ENCODE assay signal across 8 mouse cellular contexts in genomic region chr9:106199535-106200272, GRCm38 (mm10). TPM values are rescaled to one million over a fixed set of nuclear protein-coding genes. Genes with fewer than 3 reads are reported as not detected.
DNase-seq lines count a peak whose midpoint lies in the region; ATAC-seq and TF ChIP-seq lines count a peak whose summit lies in the region.

TSS of gene Ppm1m (minus strand) at chr9:106199746.

- H3K4me2 ChIP-seq in heart, embryonic 14.5 days (ENCODE audit: low read length) = peak within 1 kb of the TSS; percentile 64
- peak within 1 kb of the TSS; percentile 65 for H3K4me2 ChIP-seq in neural tube, embryonic 13.5 days

- peaks cover 13% of the 10 kb centered on the region for H3K4me1 ChIP-seq in lung, adult 2 months (ENCODE audit: control insufficient read depth, insufficient read depth, low read length)
- peaks cover 30% of the 10 kb centered on the region for H3K4me1 ChIP-seq in bone marrow macrophage, adult 2 months (ENCODE audit: control insufficient read depth, insufficient read depth, low read length)
- H3K4me1 ChIP-seq in heart, embryonic 14.5 days (ENCODE audit: control insufficient read depth in 2 of 2, insufficient read depth in 2 of 2, low read length in 2 of 2) = peaks cover 17 to 27% of the 10 kb centered on the region in 2 experiments
- H3K4me1 ChIP-seq in neural tube, embryonic 13.5 days (replicated peaks) = peaks cover 43% of the 10 kb centered on the region

- TF ChIP-seq POLR2A in lung, adult 2 months (IDR thresholded peaks at IDR 0.05; ENCODE audit: borderline replicate concordance, extremely low read depth, low read depth, low read length) = no peak
- TF ChIP-seq POLR2A in bone marrow macrophage, adult 2 months (IDR thresholded peaks at IDR 0.05; ENCODE audit: borderline replicate concordance, low read depth, low read length) = no peak

- no peaks in the 10 kb centered on the region for H3K27me3 ChIP-seq in heart, embryonic 14.5 days (ENCODE audit: control insufficient read depth, insufficient read depth, low read length)
- H3K27me3 ChIP-seq in neural tube, embryonic 13.5 days = no peaks in the 10 kb centered on the region

- DNase-seq in lung, adult 2 months = no peak
- DNase-seq in lung, postnatal 36 days = no peak
- no peak for DNase-seq in left cerebral cortex, postnatal 25 days (ENCODE audit: low spot score in 2 of 2)
- no peak for DNase-seq in retina, postnatal 1 day
- DNase-seq in spleen, adult 18-20 months = no peak

- peak within 1 kb of the TSS; percentile 70 for H3K9ac ChIP-seq in heart, embryonic 14.5 days (ENCODE audit: low read length)
- peak within 1 kb of the TSS; percentile 78 for H3K9ac ChIP-seq in neural tube, embryonic 13.5 days

- peak within 1 kb of the TSS; percentile 81 for H3K4me3 ChIP-seq in lung, adult 2 months (replicated peaks; ENCODE audit: extremely low read depth, low read depth, low read length)
- peak within 1 kb of the TSS; percentile 61 for H3K4me3 ChIP-seq in bone marrow macrophage, adult 2 months (ENCODE audit: insufficient read depth, low read length)
- H3K4me3 ChIP-seq in heart, embryonic 14.5 days (ENCODE audit: control insufficient read depth in 1 of 2, insufficient read depth in 1 of 2, low read depth in 1 of 2, low read length in 2 of 2) = peak within 1 kb of the TSS; percentile 60 to 78
- H3K4me3 ChIP-seq in neural tube, embryonic 13.5 days = peak within 1 kb of the TSS; percentile 53

- peak within 1 kb of the TSS; percentile 72 for H3K27ac ChIP-seq in bone marrow macrophage, adult 2 months (ENCODE audit: insufficient read depth, low read depth, low read length)
- peak within 1 kb of the TSS; percentile 31 to 48; a peak in 3 of 4 replicates for H3K27ac ChIP-seq in heart, embryonic 14.5 days (replicated peaks in 1 of 2; ENCODE audit: control insufficient read depth in 1 of 2, insufficient read depth in 1 of 2, low read depth in 2 of 2, low read length in 2 of 2)
- H3K27ac ChIP-seq in neural tube, embryonic 13.5 days (replicated peaks) = no peak within 1 kb of the TSS

- no peak for TF ChIP-seq CTCF in lung, adult 2 months (IDR thresholded peaks at IDR 0.05; ENCODE audit: insufficient read depth, low read length)
- no peak for TF ChIP-seq CTCF in bone marrow macrophage, adult 2 months (IDR thresholded peaks at IDR 0.05; ENCODE audit: low read depth, low read length)

- 53% methylated on average over 18 of the region's 18 CpGs for WGBS in lung, adult 2 months
- 42% methylated on average over 18 of the region's 18 CpGs for WGBS in heart, embryonic 14.5 days
- 42% methylated on average over 18 of the region's 18 CpGs for WGBS in neural tube, embryonic 13.5 days

- intact Hi-C loops in left cerebral cortex, postnatal 25 days (cut with DNase I) = no loop called here

- H3K36me3 ChIP-seq in heart, embryonic 14.5 days (ENCODE audit: control insufficient read depth, insufficient read depth, low read length) = peaks cover 22% of the 10 kb centered on the region
- H3K36me3 ChIP-seq in neural tube, embryonic 13.5 days = no peaks in the 10 kb centered on the region; the same call in 1 of the 2 replicates

- no peaks in the 10 kb centered on the region for H3K9me3 ChIP-seq in heart, embryonic 14.5 days (ENCODE audit: control insufficient read depth, low read length)
- H3K9me3 ChIP-seq in neural tube, embryonic 13.5 days = no peaks in the 10 kb centered on the region

- ATAC-seq in heart, embryonic 14.5 days (ENCODE audit: insufficient number of reproducible peaks, insufficient read depth, low FRiP score, low read depth) = no peak
- no peak; the same call in 1 of the 2 replicates for ATAC-seq in neural tube, embryonic 13.5 days (ENCODE audit: low read depth)

RNA-seq across cellular contexts. Expression of gene Ppm1m, which starts in this region (rescaled TPM):
- 60.7 and 67.3 TPM in 2 replicates for polyA plus RNA-seq in lung, adult 2 months (2012; rRNA removed)
- 41.5 and 42.6 TPM in 2 replicates for polyA plus RNA-seq in bone marrow macrophage, adult 2 months (2012; ENCODE audit: insufficient read depth, insufficient read length, missing spikeins)
- polyA plus RNA-seq in heart, embryonic 14.5 days (2014; fragmentation: Nextera tagmentation; extraction: Ambion mirVana) = 19.1 and 19.4 TPM in 2 replicates
- total RNA-seq in left cerebral cortex, postnatal 25 days (2021) = 10 to 100 TPM; 18.0 to 24.7 TPM
- 18.7 and 22.8 TPM in 2 replicates for polyA plus RNA-seq in neural tube, embryonic 13.5 days (2015; fragmentation: Nextera tagmentation; extraction: Ambion mirVana)
